Mouse (Mus musculus) heart, embryonic 14.5 days (tissue): ENCODE data around the gene Pate2. TPM values are rescaled to one million over a fixed set of nuclear protein-coding genes. Genes with fewer than 3 reads are reported as not detected.

Source experiments
- polyA plus RNA-seq: library from polyadenylated mRNA; unstranded; fragments of >200 nt; fragmentation: Nextera tagmentation; extraction: Ambion mirVana; gene quantifications from 2 replicates; pipeline ENCODE4 v1.2.1, GENCODE M21; 2014

The Pate2 gene
- polyA plus RNA-seq, 1 experiment from 2014 or later, result 0.28 TPM

Other genes starting within 250 kb of the Pate2 start
- gene Cdon, start 149.2 kb upstream of the Pate2 start, polyA plus RNA-seq, result 6.2 and 8.1 TPM in 2 replicates
- gene Gm1113, start 52.0 kb upstream of the Pate2 start, polyA plus RNA-seq, result not detected in 2 replicates
- gene Ddx25, start 11.8 kb upstream of the Pate2 start, polyA plus RNA-seq, result 0.73 and 0.89 TPM in 2 replicates
- gene Pus3, start 11.7 kb upstream of the Pate2 start, polyA plus RNA-seq, result 13.8 and 14.4 TPM in 2 replicates
- 14.8 and 15.8 TPM in 2 replicates for gene Hyls1, start 114 bp downstream of the Pate2 start, polyA plus RNA-seq
- not detected in 2 replicates for gene Pate4, start 41.7 kb downstream of the Pate2 start, polyA plus RNA-seq
- not detected in 2 replicates for gene Pate3, start 77.9 kb downstream of the Pate2 start, polyA plus RNA-seq
- gene Pate1, start 117.1 kb downstream of the Pate2 start, polyA plus RNA-seq, result not detected in 2 replicates
- not detected in 2 replicates for gene Gm17677, start 170.8 kb downstream of the Pate2 start, polyA plus RNA-seq
- gene Gm17727, start 207.8 kb downstream of the Pate2 start, polyA plus RNA-seq, result not detected in 2 replicates
- not detected in 2 replicates for gene Gm27235, start 219.8 kb downstream of the Pate2 start, polyA plus RNA-seq
- not detected in 2 replicates for gene D730048I06Rik, start 219.8 kb downstream of the Pate2 start, polyA plus RNA-seq